Mouse (Mus musculus): ENCODE measurements at regions not wholly inside any gene's neighbourhood (a gene's known extent, or its start where the extent isn't known, plus 50 kb on each side); places are given as distances from the start of the nearest gene placed in this dataset.

- DNase-seq (ENCODE audit: low spot score) = no peak
These were observed 113.4 kb upstream of the Egln3 start for GRCm38 (mm10) chr12:54316980-54317471.

- no peak for DNase-seq (ENCODE audit: low spot score)
These were observed 112.5 kb upstream of the Egln3 start for GRCm38 (mm10) chr12:54316066-54316567.

GRCm38 (mm10) chr12:54314153-54314552 is 110.5 kb upstream of the Egln3 start:
- DNase-seq (ENCODE audit: low spot score) = no peak

- DNase-seq (ENCODE audit: low spot score) = peak; percentile 59
These were observed 109.7 kb upstream of the Egln3 start for GRCm38 (mm10) chr12:54313211-54313845.

GRCm38 (mm10) chr12:54312522-54313210 is 109.0 kb upstream of the Egln3 start:
- DNase-seq (ENCODE audit: low spot score) = no peak

GRCm38 (mm10) chr12:54311896-54312521 is 108.3 kb upstream of the Egln3 start:
- no peak for DNase-seq (ENCODE audit: low spot score)

- DNase-seq (ENCODE audit: low spot score) = no peak
These were observed 106.2 kb upstream of the Egln3 start for GRCm38 (mm10) chr12:54309874-54310273.

- DNase-seq (ENCODE audit: low spot score) = no peak
These were observed 105.6 kb upstream of the Egln3 start for GRCm38 (mm10) chr12:54309219-54309618.

- no peak for DNase-seq (ENCODE audit: low spot score)
These were observed 101.5 kb upstream of the Egln3 start for GRCm38 (mm10) chr12:54305135-54305630.

- DNase-seq (ENCODE audit: low spot score) = no peak
These were observed 100.1 kb upstream of the Egln3 start for GRCm38 (mm10) chr12:54303746-54304145.

GRCm38 (mm10) chr12:54299506-54299905 is 95.8 kb upstream of the Egln3 start:
- no peak for DNase-seq (ENCODE audit: low spot score)

- no peak for DNase-seq (ENCODE audit: low spot score)
These were observed 89.6 kb upstream of the Egln3 start for GRCm38 (mm10) chr12:54293248-54293647.

- no peak for DNase-seq (ENCODE audit: low spot score)
These were observed 86.7 kb upstream of the Egln3 start for GRCm38 (mm10) chr12:54290311-54290710.

GRCm38 (mm10) chr12:54288747-54289146 is 85.1 kb upstream of the Egln3 start:
- DNase-seq (ENCODE audit: low spot score) = no peak

- DNase-seq (ENCODE audit: low spot score) = no peak
These were observed 84.4 kb upstream of the Egln3 start for GRCm38 (mm10) chr12:54288041-54288502.

- no peak for DNase-seq (ENCODE audit: low spot score)
These were observed 83.5 kb upstream of the Egln3 start for GRCm38 (mm10) chr12:54286911-54287819.

GRCm38 (mm10) chr12:54283646-54284045 is 80.0 kb upstream of the Egln3 start:
- no peak for DNase-seq (ENCODE audit: low spot score)

GRCm38 (mm10) chr12:54283011-54283410 is 79.4 kb upstream of the Egln3 start:
- no peak for DNase-seq (ENCODE audit: low spot score)

GRCm38 (mm10) chr12:54282281-54282921 is 78.7 kb upstream of the Egln3 start:
- no peak for DNase-seq (ENCODE audit: low spot score)

GRCm38 (mm10) chr12:54280457-54280856 is 76.8 kb upstream of the Egln3 start:
- DNase-seq (ENCODE audit: low spot score) = no peak

GRCm38 (mm10) chr12:54280001-54280400 is 76.3 kb upstream of the Egln3 start:
- no peak for DNase-seq (ENCODE audit: low spot score)

All from urinary bladder, adult 2 months (tissue).